Mouse (Mus musculus) T-helper 17 cell (primary cell): Measurements from ENCODE around the gene Btg4.

Experiments
- in situ Hi-C, 2 experiments: fragments of 300-600 bp; cut with MboI, MseI; formaldehyde crosslinking; loops; 1 replicate in 1 of 2; 2 replicates in 1 of 2; pipeline ENCODE4 v1.15.1; 2025; ENCODE audit warnings: high pct_unique_total_duplicates in 2 of 2

Gene Btg4

DNA sequence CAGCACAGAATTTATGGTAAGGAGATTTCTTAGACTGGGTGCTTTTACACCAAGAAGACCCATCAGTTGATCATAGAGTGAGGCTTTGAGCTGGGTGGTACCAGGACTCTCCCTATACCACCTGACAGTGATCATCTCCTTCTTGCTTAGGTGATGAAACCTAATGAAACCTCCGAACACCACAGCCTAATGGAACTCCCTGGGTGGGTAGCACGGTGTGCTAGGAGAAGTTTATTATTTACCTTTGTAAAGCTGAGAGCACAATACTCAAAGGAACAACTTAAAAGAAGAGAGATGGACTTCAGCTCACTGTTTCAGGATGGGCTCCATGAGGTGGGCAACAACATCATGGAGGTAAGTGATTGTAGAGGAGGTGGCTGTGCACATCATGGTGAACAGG lies at the start of gene Btg4:
Gene Btg4, plus strand, starts transcription at position 301 of the 400 bp plus-strand sequence.
- in situ Hi-C loops: no loop called here

- in situ Hi-C loops: loop anchor here in 1 of 2 experiments (5.0 kb wide), 1 partner anchor 161 kb away; no protein-coding TSS in a partner anchor
Measured at GRCm38 (mm10) chr9:51013644-51014043, 47.1 kb upstream of the Btg4 start.

DNA sequence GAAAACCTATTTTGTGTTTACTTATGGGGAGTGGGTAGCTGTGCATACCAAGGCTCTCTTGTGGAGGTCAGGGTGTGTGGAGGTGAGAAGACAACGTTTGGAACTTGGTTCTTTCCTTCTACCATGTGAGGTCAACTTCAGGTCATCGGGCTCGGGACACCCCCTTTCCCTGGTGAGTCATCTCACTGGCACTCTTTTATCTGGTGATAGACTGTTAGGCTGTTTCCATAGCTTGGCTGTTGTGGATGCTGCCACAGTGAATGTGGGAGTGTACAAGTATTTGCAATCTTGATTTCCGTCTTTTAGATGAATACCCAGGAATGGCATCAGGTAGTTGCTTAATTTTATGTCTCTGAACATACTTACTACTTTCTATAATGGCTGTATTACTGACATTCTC lies 45.0 kb upstream of the Btg4 start:
- in situ Hi-C loops: no loop called here

DNA sequence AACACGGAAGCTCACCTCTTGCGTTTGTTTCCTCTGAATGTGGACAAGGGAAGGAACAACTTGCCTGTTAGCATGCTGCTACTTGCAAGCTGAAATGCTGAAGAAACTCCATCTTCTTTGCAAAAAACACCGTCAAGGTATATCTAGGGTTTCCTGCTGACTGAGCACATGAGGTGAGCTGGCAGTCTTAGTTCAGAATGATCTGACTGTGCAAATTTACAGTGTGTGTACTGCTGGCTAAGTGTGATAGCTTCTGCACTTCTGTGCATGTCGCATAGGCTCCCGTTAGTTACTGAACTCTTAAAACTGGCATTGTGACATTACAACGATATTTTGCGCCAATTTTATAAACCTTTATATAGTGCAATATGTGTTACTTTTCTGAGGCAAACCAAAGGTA lies 41.0 kb upstream of the Btg4 start:
- in situ Hi-C loops: no loop called here

- in situ Hi-C loops: no loop called here
Measured at GRCm38 (mm10) chr9:51020351-51020750, 40.4 kb upstream of the Btg4 start.

DNA sequence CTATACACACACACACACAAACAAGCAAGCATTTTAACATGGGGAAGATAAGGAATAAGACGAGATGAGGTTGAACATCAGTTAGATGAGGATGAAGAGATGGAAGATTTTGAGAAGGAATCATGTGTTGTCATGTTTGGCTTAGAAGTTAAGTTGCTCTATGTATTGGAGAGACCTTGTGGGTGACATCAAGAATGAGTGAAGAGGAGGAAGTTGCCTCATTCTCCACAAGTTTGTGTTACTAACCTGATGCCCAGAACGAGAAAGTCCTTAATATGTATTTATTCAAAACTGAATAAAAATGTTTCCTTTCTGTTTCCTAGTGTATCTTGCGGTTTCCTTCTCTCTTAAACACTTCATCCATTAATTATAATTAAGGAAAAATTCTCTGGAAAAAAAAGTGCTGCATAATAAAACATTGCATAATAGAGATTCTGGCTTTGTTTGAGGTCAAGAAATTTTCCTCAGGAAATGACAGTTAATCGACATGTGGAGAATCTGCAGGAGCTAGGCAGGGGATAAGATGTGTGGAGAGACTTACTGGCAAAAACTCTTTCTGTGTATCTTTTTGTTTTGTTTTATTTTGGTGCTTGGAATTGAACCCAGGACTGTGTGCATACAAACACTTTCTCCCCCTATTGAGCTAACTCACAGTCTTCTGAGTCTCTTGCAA lies 39.4 kb upstream of the Btg4 start:
- in situ Hi-C loops: no loop called here

- in situ Hi-C loops: no loop called here
Measured at GRCm38 (mm10) chr9:51026952-51027351, 33.7 kb upstream of the Btg4 start.

DNA sequence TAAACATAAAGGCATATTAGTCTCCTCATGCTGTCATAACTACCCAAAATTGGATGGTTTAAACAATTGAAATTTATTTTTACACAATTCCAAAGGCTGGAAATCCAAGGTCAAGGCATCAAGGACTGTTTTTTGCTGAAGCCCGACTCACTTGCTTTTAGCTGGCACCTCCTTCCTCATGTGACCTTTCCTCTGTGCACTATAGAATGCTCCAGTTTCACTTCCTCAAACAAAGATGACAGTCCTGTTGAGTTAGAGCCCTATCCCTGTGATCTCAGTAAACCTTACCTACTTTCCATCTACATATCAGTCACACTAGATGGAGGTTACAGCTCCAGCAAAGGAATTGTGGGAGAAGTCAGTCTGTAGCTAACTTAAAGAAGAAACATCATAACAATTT lies 30.6 kb upstream of the Btg4 start:
- in situ Hi-C loops: no loop called here

- in situ Hi-C loops: no loop called here
Measured at GRCm38 (mm10) chr9:51031603-51032002, 29.1 kb upstream of the Btg4 start.

DNA sequence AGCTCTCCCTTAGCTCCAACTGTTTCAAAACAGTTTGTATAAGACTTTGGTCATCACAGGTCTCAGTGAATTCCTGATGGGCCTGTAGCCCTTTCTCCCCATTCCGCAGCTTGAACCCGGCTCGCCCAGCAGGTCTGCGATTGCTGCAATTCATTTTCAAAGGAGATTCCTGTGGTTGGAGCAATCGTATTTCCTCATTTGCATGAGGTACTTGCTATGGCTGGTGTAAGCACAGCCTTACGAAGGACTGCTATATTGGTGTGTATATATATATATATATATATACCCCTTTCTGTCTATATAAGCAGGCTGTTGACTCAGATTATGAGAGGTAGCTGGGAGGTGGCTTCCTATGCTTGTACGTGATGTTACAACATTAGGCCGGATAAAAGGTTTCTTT lies 28.4 kb upstream of the Btg4 start:
- in situ Hi-C loops: no loop called here

DNA sequence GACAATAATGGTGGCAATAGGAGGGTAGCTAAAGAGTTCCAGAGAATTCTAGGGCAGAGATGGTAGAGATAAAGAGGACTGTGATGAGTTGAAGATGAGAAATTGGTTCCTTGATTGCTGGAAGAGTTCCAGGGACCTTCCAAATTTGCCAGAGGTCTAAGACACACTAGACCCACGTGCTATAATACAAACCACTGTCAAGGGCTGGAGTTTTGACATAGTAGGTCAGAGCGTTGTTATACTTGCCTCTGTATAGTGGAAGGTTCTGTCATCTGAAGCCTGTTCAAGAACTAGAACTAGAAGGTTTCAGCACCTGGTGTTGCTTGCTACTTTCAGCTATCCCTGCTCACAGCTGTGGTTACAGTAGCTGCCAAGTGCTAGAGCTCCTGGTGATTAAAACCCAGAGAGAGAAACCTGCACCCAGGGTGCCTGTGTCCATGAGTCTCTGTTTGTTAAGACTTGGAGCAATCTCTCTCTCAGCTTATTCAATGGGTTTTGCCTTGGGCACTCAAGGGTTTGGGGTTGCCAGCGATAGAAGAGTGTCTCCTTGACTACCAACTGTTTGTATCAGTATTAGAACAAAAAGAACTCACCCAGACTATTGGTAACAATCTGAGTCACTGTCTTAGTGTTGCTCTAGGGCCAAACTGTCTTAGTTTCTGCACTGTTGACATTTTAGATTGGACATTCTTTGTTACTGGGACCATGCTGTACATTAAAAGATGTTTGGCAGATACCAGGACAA lies 27.7 kb upstream of the Btg4 start:
- in situ Hi-C loops: no loop called here

DNA sequence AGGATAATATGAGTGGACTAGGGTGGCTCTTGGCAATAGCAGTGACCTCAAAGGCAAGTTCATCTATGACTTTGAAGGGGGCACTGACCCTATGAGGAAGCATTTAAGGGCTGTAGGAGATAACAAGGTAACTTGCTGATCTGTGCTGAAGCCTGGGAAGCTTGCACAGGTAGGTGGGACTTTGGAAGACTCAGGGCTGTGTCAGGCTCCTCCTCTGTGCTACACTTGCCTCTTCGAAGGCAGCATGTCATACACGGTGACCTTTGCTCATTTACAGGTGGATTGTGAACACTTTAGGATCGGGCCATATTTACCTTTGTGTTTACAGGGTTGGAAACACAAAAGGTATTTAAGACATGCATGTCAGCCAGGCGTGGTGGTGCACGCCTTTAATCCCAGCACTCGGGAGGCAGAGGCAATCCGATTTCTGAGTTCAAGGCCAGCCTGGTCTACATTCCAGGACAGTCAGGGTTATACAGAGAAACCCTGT lies 19.2 kb upstream of the Btg4 start:
- in situ Hi-C loops: no loop called here

DNA sequence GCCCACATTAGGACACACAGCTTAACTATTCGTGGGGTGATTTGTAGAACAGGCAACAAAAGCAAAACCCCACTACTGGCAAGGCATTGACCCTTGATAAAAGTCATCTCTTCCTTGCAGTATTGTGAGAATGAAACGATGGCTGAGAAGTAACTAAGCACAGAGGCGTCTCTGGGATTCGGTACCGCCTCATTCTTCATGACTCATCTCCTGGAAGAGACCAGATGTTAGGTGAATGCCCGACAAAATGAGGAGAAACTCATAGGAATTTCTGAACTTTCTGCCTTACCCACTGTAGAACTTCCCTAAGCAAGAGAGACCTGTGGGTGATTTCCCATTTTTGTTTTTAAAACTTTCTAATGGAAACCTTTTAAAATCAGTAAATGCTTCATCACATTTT lies 18.6 kb upstream of the Btg4 start:
- in situ Hi-C loops: no loop called here

DNA sequence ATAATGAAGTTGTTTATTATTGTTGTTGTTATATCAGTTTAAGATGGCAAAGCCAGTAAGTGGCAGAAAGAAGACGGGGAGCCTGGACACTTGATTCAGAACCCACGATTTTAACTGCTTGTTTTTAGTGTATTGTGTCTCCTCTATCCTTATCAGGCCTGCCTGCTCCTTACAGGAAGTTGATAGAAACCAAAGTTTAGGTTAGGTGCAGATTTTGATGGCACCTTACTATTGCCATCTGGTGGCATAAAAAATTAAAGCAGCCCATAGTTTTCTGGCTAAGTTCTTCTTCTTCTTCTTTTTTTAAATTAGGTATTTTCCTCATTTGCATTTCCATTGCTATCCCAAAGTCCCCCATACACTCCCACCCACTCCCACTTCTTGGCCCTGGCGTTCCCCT lies 8.5 kb upstream of the Btg4 start:
- in situ Hi-C loops: loop anchor here in 1 of 2 experiments (5.0 kb wide), 1 partner anchor 90 kb away; no protein-coding TSS in a partner anchor

DNA sequence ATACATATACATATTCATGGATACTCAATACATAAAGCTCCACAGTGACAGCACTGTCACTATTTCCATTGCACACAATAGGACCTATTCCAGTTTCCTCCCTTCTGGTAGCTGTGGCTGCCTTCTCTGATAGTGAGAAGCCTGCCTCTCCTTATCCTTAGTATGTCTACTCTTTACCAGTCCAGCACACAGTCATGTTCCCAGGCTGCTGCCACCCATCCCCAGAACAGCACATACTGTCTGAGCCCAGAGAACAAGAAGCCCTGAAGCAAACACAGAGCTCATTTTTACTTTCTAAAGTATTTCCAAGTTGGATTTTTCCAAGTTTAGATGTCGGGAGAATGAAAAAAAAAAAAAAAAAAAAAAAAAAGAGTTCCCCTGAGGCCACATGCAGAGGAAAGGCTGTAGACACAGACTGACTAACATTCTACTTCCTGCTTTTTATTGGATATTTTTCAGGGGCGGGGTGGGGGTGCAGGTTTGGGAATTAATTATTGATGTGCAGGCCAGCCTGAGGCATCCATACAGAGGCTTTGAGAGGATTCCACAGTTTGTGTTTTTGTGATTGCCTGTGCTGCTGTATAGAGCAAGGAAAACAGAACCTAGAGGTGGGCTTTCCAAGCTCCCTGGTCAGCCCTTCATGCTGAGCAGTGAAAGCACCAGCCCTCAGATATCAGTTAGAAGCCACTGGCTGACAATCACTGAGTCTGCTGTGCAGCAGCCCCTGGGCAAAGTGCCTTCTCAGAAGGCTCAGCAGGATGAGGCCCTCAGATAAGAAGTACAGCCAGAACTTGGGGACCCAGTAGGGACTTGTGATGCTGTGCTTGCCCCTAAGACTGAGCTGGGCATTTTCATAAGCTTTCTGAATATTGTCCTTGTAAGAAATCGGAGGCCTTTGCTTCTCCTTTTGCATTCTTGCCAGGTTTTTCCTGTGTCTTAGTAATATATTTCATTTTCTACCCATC lies 4.1 kb upstream of the Btg4 start:
- in situ Hi-C loops: no loop called here

GRCm38 (mm10) chr9:51058951-51059521 lies 1.7 kb upstream of the Btg4 start:
- in situ Hi-C loops: no loop called here

GRCm38 (mm10) chr9:51068202-51068601 lies 7.5 kb downstream of the Btg4 start:
- in situ Hi-C loops: no loop called here

DNA sequence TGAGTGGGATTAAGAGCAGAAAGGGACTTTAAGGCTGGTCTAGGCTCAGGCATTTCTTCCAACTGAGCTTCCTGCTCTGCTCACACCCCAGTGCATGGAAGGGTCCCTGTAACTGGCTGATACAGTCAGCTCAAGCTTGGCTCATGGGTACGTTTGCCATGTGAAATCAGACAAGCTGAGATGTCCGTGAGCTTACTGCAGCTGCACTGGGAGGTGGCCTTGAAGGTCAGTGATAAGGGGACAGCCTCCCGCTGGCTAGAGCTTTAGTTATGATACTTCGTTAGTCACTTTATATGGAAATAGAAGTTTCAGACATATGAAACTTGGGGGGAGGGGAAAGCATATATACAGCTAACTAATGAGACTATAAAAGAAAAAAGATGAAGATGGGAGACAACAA lies 10.1 kb downstream of the Btg4 start:
- in situ Hi-C loops: no loop called here

- in situ Hi-C loops: no loop called here
Measured at GRCm38 (mm10) chr9:51075780-51076179, 15.1 kb downstream of the Btg4 start.

DNA sequence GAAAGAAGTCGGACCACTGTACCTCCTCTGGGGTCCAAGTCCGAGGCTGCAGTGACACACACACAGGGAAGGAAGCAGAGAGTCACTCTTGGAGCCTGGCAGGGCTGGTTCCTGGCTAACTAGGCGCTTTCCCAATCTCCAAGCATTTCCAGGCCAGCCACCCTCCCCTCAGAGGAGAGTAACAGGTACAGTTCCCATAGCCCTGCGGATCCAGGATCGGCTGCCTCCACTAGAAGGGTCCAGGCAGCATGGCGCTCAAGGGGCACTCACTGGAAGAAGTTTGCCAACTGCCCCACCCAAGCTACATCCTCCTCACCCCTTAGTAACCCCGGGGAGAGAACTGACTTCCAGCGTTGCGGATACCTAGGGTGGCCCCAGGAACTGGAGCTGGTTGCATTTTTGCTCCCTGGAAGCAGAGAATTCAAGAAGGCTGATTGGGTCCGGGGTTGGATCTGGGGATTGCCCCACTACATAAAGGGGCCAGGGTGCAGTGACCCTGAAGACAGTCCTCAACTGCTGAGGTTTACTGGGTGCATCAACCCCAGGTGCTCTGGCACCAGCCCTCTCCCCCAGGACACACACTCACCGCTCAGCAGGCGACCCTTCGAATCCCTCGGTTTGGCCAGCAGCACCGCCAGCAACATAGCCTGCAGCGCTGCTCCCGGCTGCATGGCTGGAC lies 15.7 kb downstream of the Btg4 start:
- in situ Hi-C loops: no loop called here

DNA sequence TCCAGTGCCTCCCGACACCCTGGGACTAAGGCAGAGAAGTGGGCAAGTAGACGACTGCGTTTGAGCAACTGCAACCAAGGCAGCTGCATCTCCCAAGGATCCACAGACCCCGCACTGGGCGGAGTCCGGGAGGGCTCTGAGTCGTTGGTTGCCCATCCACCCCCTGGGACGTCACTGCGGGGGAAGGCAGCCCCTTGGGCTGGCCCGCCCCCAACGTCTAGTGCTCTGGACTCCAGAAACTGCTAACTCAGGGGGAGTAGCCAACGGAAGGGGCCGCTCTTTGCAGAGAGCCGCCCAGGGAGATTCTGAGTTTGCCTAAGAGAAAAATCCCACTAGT lies 16.2 kb downstream of the Btg4 start, which contains the start of gene Layn:
Gene Layn, minus strand, starts transcription at position 116 of the 337 bp plus-strand sequence.
- in situ Hi-C loops: no loop called here
